Mouse (Mus musculus) limb, embryonic 15.5 days (tissue): Measurements from ENCODE around the gene Hip1r. TPM values are rescaled to one million over a fixed set of nuclear protein-coding genes. Genes with fewer than 3 reads are reported as not detected.
A peak's percentile ranks its signal among the peaks of the same experiment; 100 is the strongest.

ENCODE experiments used
- ATAC-seq: fragments of 200-750 bp; cut with Nextera tagmentation; 2 replicates; pipeline ENCODE4 v1.8.0; 2017; ENCODE audit warnings: low read depth, moderate TSS enrichment; ENCODE audit not compliant: insufficient number of reproducible peaks, low FRiP score, low TSS enrichment
- H3K27ac ChIP-seq: fragments of 300-500 bp; sonication (generic); 2 replicates; pipeline ENCODE4 v1.5.1; 2015; ENCODE audit warnings: moderate library complexity, mild to moderate bottlenecking, inconsistent platforms
- H3K27me3 ChIP-seq: fragments of 300-500 bp; sonication (generic); 2 replicates; pipeline ENCODE4 v1.6.1; 2015; ENCODE audit warnings: inconsistent platforms
- H3K36me3 ChIP-seq: fragments of 300-500 bp; sonication (generic); 2 replicates; pipeline ENCODE4 v1.6.1; 2015; ENCODE audit warnings: inconsistent platforms
- H3K4me1 ChIP-seq: fragments of 300-500 bp; sonication (generic); 2 replicates; pipeline ENCODE4 v1.6.1; 2015; ENCODE audit warnings: inconsistent platforms
- H3K4me2 ChIP-seq: fragments of 300-500 bp; sonication (generic); 2 replicates; pipeline ENCODE4 v1.6.1; 2015; ENCODE audit warnings: mild to moderate bottlenecking, inconsistent platforms
- H3K4me3 ChIP-seq: fragments of 300-500 bp; sonication (generic); 2 replicates; pipeline ENCODE4 v1.5.1; 2015; ENCODE audit warnings: mild to moderate bottlenecking, inconsistent platforms
- H3K9ac ChIP-seq: fragments of 300-500 bp; sonication (generic); 2 replicates; pipeline ENCODE4 v1.6.1; 2015; ENCODE audit warnings: inconsistent platforms
- H3K9me3 ChIP-seq: fragments of 300-500 bp; sonication (generic); 2 replicates; pipeline ENCODE4 v1.6.1; 2016; ENCODE audit warnings: inconsistent platforms
- WGBS: fragments of 180-500 bp; shearing (Covaris S2); methylation state at CpG from one replicate; pipeline ENCODE4 v1.1.7; 2015; 5-methylcytosine and 5-hydroxymethylcytosine counted together
- polyA plus RNA-seq: library from polyadenylated mRNA; unstranded; fragments of >200 nt; fragmentation: Nextera tagmentation; extraction: Ambion mirVana; gene quantifications from 2 replicates; pipeline ENCODE4 v1.2.1, GENCODE M21; 2015

Gene Hip1r
- polyA plus RNA-seq, 1 experiment from 2014 or later: 17.4 TPM

DNA sequence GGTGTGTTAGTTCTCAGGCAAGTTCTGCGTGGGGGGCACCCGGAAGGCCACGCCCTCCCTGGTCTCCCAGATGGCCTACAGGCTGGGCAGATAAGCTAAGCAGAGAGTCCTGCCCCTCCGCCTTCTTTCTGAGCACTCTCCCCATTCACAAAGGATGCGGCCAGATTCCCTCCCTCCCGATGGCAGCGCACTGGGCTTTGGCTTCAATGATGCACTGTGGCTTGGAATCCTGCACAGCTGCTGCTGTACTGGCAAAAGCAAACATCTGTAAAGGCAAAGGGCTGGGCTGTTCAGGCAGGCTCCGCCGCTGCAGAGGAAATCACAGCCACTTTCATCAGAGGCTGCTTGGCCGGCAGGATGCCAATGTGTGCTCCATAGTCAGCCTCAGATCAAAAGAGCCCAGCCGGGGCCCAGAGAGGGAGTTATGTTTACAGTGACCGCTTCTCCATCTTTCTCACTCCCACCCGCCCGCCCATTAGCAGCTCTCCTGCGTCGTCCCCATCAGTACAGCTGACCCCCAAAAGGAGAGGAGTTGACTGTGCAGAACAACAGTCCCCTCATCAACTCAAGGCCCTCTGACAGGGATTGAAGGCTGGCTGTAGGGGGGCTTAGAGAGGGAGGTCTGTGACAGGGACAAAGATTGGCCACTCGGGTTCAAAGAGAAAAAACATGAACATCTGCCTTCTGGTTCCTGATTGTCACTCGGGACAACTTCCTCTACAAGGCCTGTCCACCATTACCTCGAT is 37.7 kb downstream of the Hip1r start:
- Histone ChIP-seq H3K9ac (no peak overlapping the region), H3K36me3 (peaks cover 43% of the 10 kb centered on the region), H3K4me3 (0 out of 2 replicates have a peak overlapping the region, but pooled peaks have one; percentile 4), H3K4me2 (peak overlapping the region; percentile 24), H3K4me1 (peaks cover 53% of the 10 kb centered on the region), H3K9me3 (no peaks in the 10 kb centered on the region), H3K27me3 (no peaks in the 10 kb centered on the region), H3K27ac (peak overlapping the region; percentile 80)
- ATAC-seq: peak; percentile 81
- 9% methylated on average over 19 of the region's 19 CpGs for WGBS

DNA sequence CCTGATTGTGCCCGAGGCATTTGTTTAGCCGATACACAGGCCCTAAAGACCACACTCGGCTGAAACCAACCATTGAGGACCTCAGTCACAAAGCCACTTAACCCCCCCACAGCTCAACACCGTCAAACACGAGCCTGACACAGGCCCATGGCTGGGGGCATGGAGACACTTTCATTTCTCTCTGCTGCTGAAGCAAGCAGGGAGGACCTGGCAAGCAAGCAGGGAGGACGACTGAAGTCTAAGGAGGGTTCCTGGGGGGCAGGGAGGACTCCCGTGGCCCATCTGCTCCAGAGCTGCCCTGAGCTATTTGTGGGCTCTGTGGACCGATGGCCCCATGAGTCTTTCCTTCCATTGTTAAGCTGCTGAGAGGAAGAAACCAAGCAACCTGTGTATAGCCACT is 38.5 kb downstream of the Hip1r start:
- Histone ChIP-seq H3K27ac (peak overlapping the region; percentile 80), H3K9ac (no peak overlapping the region), H3K4me3 (no peak overlapping the region), H3K9me3 (no peaks in the 10 kb centered on the region), H3K4me2 (no peak overlapping the region), H3K36me3 (peaks cover 34% of the 10 kb centered on the region), H3K4me1 (peaks cover 56% of the 10 kb centered on the region), H3K27me3 (no peaks in the 10 kb centered on the region)
- 18% methylated on average over 8 of the region's 8 CpGs for WGBS
- no peak for ATAC-seq

DNA sequence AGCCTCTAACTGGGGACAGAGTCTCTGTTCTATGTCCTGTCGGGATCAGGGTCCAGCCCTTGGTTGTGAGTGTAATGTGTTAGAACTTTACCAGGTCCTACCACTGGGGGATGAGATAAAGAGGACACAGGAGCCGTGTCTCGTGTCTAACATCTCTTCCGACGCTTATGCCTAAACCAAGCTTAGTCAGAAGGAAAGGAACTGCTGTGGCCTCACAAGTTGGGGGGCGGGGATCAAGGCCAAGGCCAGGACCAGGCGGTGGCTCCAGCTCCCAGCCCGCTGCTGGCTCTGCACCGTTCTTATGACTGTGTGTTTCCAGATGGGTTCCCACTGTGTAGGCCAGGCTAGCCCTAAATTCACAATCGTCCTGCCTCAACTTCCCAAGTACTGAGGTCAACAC is 39.5 kb downstream of the Hip1r start:
- H3K27ac ChIP-seq: no peak overlapping the region
- ATAC-seq: no peak

DNA sequence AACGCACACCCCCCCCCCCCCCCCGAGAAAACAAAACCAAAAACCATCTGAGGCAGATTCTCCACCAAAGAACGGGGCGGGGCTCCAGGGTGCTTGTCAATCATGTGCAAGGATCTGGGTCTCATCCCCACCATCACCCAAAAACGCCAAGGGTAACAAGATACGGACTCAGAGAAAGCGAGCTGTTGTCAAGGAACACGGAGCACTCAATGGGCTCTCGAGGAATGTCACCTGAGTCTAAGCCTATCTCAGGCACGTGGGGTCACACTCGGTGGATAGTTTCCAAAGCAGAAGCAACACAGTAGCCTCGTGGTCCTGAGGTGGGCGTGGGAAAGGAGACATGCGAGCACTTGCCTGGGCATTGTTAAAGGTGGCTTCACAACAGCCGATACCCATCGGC is 40.3 kb downstream of the Hip1r start:
- Histone ChIP-seq H3K9ac (no peak overlapping the region), H3K36me3 (peaks cover 19% of the 10 kb centered on the region), H3K4me2 (no peak overlapping the region), H3K27me3 (no peaks in the 10 kb centered on the region), H3K9me3 (no peaks in the 10 kb centered on the region), H3K4me1 (peaks cover 69% of the 10 kb centered on the region), H3K27ac (no peak overlapping the region), H3K4me3 (no peak overlapping the region)
- whole genome bisulfite sequencing: 83% methylated on average over 16 of the region's 16 CpGs
- no peak for ATAC-seq

More for the DNA sequence above, 39.5 kb downstream of the Hip1r start:
- Histone ChIP-seq H3K36me3 (peaks cover 25% of the 10 kb centered on the region), H3K27me3 (no peaks in the 10 kb centered on the region), H3K4me1 (peaks cover 64% of the 10 kb centered on the region), H3K4me2 (no peak overlapping the region), H3K4me3 (no peak overlapping the region), H3K9me3 (no peaks in the 10 kb centered on the region), H3K9ac (no peak overlapping the region)
- WGBS: 85% methylated on average over 10 of the region's 10 CpGs

DNA sequence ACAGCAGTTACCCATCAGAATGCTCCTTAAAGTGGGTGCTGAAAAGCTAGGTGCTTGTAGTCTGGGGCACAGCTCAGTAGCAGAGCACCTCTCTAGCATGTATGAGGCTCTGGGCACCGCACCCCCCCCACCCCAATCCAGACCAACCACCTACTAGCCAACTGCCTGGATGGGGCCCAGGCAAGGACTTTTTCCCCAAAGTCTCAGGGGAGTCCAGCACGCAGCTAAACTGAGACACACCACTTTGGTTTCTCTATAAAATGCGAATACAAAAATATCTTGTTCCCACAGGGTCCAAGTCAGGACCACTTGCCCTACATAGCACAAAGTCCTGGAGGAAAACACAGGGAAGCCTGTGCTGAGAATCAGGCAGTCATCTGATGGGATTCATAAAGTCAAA is 40.8 kb downstream of the Hip1r start:
- H3K36me3 ChIP-seq: peaks cover 15% of the 10 kb centered on the region
- WGBS: 55% methylated on average over 3 of the region's 3 CpGs
- H3K9ac ChIP-seq: no peak overlapping the region
- H3K27me3 ChIP-seq: no peaks in the 10 kb centered on the region
- no peak for ATAC-seq
- no peak overlapping the region for H3K4me2 ChIP-seq
- peaks cover 72% of the 10 kb centered on the region for H3K4me1 ChIP-seq
- no peaks in the 10 kb centered on the region for H3K9me3 ChIP-seq
- no peak overlapping the region for H3K4me3 ChIP-seq
- H3K27ac ChIP-seq: no peak overlapping the region

DNA sequence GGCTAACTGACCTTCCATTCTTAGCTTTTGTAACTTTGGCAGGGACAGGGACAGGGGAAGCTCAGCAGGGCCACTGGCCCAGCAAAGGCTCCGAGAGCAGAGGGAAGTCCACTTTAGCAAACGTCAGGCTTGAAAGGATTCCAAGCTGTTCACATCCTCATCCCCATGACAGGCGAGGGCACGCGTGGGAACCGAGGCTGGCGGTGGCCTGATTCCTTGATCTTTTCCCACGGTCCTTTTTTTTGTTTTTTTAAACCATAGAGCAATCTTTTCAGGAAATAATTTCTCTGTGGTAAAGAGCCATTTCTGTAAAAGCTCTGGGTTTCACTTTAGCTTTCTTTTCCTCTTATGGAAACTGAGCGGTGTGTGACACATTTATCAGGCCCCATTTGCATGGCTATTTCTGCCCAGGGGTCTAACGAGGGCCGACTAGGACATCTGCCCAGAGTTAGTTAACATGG is 41.4 kb downstream of the Hip1r start:
- no peaks in the 10 kb centered on the region for H3K27me3 ChIP-seq
- no peak overlapping the region for H3K4me3 ChIP-seq
- 25% methylated on average over 11 of the region's 11 CpGs for whole genome bisulfite sequencing
- 0 out of 2 replicates have a peak overlapping the region, but pooled peaks have one; percentile 7 for H3K4me2 ChIP-seq
- H3K4me1 ChIP-seq: peaks cover 79% of the 10 kb centered on the region
- no peaks in the 10 kb centered on the region for H3K9me3 ChIP-seq
- H3K9ac ChIP-seq: no peak overlapping the region
- peak overlapping the region; percentile 39; the same call in 1 of the 2 replicates for H3K27ac ChIP-seq
- ATAC-seq: no peak
- H3K36me3 ChIP-seq: peaks cover 9% of the 10 kb centered on the region

DNA sequence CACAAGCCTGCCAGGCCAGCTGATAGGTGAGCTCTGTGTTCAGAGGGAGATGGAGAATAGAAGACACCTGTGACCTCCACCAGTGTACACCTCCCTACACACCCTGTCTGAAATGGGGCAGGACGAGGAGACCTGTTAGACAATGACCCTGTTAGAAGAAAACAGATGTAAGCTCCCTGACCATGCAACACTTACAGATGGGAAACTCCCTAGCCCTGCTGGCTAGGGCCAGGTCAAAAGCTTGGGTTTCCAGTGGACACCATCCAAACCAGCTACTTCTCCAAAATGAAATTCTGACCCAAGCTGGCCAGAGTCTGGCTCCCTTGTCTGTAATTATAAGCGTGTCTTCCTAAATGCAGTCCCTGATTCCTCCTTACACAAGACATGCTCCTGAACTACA is 42.3 kb downstream of the Hip1r start:
- no peaks in the 10 kb centered on the region for H3K27me3 ChIP-seq
- ATAC-seq: no peak
- WGBS: 75% methylated on average over 2 of the region's 2 CpGs
- H3K4me1 ChIP-seq: peaks cover 82% of the 10 kb centered on the region
- no peak overlapping the region for H3K9ac ChIP-seq
- no peak overlapping the region for H3K4me3 ChIP-seq
- H3K27ac ChIP-seq: no peak overlapping the region
- no peaks in the 10 kb centered on the region for H3K9me3 ChIP-seq
- no peak overlapping the region for H3K4me2 ChIP-seq
- H3K36me3 ChIP-seq: peaks cover 3% of the 10 kb centered on the region; the same call in 1 of the 2 replicates

DNA sequence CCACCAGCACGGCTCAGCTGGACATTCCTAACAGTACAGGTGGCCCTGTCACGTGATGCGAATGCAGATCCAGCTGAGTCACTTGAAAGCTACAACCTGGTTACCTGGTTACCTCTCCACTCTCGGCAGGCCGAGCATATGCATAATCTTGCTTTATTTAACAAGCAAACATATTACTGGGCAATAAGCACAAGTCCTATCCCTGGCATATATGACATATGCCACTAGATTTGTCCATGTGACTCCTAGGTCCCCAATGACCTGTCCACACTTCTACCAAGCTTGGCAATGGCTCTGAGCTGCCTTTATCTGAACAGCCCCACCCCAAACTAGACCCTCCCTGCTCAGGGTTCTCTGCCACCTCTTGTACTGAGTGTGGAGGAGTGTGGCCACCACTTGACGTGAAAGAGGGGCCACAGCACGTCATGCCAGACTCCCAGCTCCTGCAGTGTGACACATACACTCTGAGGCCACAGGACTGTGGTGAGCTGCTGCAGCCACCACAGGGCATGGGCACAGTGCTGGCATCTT is 42.9 kb downstream of the Hip1r start:
- H3K4me3 ChIP-seq: no peak overlapping the region
- H3K36me3 ChIP-seq: peaks cover 8% of the 10 kb centered on the region; the same call in 1 of the 2 replicates
- ATAC-seq: no peak
- no peak overlapping the region for H3K4me2 ChIP-seq
- H3K27ac ChIP-seq: no peak overlapping the region
- H3K27me3 ChIP-seq: no peaks in the 10 kb centered on the region
- peaks cover 75% of the 10 kb centered on the region for H3K4me1 ChIP-seq
- no peaks in the 10 kb centered on the region for H3K9me3 ChIP-seq
- 86% methylated on average over 7 of the region's 7 CpGs for WGBS
- no peak overlapping the region for H3K9ac ChIP-seq

DNA sequence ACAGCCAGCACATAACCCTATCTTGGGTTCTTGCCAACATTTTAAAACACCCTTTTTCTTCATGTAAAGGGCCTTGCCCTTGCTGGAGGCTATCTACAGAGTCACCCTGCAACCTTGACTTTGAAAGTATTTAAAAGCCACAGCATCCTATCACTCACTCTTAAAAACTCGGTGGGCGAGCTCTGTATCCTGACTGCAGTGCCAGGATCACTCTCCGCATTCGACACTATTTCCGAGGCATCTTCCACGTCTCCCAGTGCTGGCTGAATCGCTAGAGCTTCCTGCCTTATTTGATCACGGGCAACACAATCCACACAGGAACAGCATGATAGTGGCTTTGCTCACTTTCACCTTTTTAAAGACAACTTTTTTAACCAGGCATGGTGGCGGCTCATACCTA is 44.5 kb downstream of the Hip1r start:
- H3K9ac ChIP-seq: no peak overlapping the region
- H3K4me3 ChIP-seq: no peak overlapping the region
- H3K9me3 ChIP-seq: no peaks in the 10 kb centered on the region
- H3K4me2 ChIP-seq: no peak overlapping the region
- H3K36me3 ChIP-seq: peaks cover 8% of the 10 kb centered on the region; the same call in 1 of the 2 replicates
- H3K4me1 ChIP-seq: peaks cover 65% of the 10 kb centered on the region
- ATAC-seq: no peak
- H3K27me3 ChIP-seq: no peaks in the 10 kb centered on the region
- no peak overlapping the region for H3K27ac ChIP-seq
- 75% methylated on average over 9 of the region's 9 CpGs for WGBS

DNA sequence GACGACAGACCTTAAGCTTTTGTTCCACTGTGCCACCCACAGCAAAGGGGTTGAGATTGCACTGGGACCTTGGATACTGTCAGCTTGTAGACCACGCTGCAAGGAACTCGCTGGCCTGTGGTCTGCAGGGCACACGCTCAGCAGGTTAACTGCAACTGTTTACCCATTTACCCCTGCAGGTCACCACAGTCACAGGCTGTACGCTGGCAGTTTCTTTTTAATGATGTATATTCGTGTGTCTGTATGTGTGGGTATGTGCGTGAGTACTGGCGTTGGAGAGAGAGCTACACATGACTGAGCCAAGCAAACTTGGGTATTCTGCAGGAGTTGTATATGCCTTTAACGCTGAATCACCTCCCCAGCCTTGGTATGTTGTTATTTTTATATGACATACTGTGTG is 45.2 kb downstream of the Hip1r start:
- H3K27me3 ChIP-seq: no peaks in the 10 kb centered on the region
- no peaks in the 10 kb centered on the region for H3K9me3 ChIP-seq
- no peak overlapping the region for H3K4me3 ChIP-seq
- H3K4me2 ChIP-seq: no peak overlapping the region
- peaks cover 63% of the 10 kb centered on the region for H3K4me1 ChIP-seq
- peaks cover 8% of the 10 kb centered on the region; the same call in 1 of the 2 replicates for H3K36me3 ChIP-seq
- 0 out of 2 replicates have a peak overlapping the region, but pooled peaks have one; percentile 24 for H3K27ac ChIP-seq
- ATAC-seq: no peak
- no peak overlapping the region for H3K9ac ChIP-seq
- WGBS: 83% methylated on average over 9 of the region's 9 CpGs

DNA sequence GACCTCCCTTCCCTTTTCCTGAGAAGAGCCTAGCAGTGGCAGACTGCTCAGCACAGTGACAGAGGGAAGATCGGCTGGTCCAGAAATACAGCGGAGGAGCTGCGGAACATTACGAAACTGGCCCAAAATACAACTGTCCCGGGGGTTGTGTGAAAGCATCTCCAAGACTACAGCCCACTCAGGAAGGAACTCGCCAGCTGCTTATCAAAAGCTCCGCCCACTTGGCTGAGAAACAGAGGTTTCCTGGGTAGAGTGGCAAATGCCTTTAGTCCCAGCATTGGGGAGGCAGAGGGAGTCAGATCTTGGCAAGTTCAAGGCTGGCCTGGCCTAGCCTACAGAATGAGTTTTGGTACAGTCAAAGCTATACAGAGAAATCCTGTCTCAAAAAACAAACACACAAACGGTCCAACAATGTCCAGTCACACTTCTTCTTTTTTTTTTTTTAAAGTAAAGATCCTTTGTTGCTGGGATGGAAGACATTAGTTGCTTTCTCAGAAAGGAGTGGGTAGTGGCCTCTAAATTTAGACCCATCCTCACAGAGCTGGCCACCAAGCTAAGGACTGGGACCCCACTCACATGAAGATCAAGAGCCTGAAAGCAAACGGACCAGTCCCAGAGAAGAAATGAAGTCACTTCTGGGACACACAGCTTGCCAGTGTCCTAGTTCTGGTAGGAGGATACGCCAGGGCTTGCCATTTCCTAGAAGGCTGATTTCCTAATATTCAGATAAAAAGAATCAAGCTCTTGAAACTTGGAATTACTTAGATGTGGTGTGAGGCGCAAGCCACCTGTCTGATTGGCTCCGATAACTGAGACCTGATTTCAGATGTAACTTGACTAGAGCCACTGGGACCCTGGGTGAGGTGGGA is 46.2 kb downstream of the Hip1r start:
- Histone ChIP-seq H3K9me3 (no peaks in the 10 kb centered on the region), H3K36me3 (peaks cover 8% of the 10 kb centered on the region; the same call in 1 of the 2 replicates), H3K4me3 (no peak overlapping the region), H3K4me2 (no peak overlapping the region), H3K27me3 (no peaks in the 10 kb centered on the region), H3K4me1 (peaks cover 58% of the 10 kb centered on the region), H3K27ac (peak overlapping the region; percentile 24; the same call in 1 of the 2 replicates), H3K9ac (no peak overlapping the region)
- 60% methylated on average over 12 of the region's 12 CpGs for whole genome bisulfite sequencing
- ATAC-seq: 0 out of 2 replicates have a peak, but pooled peaks have one; percentile 9
